Mouse (Mus musculus): Measurements from ENCODE around the gene Omt2b. TPM values are rescaled to one million over a fixed set of nuclear protein-coding genes. Genes with fewer than 3 reads are reported as not detected.
"Not testable (repeated sequence)": the region's sequence is repeated elsewhere in the genome, so short reads cannot be mapped to it uniquely, and the experiment has no call there.

Omt2b gene
- polyA plus RNA-seq, 1 experiment, result not detected

GRCm38 (mm10) chr9:78354665-78355578 lies 27.5 kb downstream of the Omt2b start:
- DNase-seq, result no peak
- Histone ChIP-seq H3K4me3 (replicated peaks; ENCODE audit: extremely low read depth, low read depth, low read length) (no peak overlapping the region), H3K4me1 (ENCODE audit: control insufficient read depth, insufficient read depth, low read length) (no peaks in the 10 kb centered on the region; the same call in 1 of the 2 replicates)
- 76% methylated on average over 11 of the region's 11 CpGs for WGBS
- no peak for TF ChIP-seq CTCF (IDR thresholded peaks at IDR 0.05; ENCODE audit: insufficient read depth, low read length)
- TF ChIP-seq POLR2A (IDR thresholded peaks at IDR 0.05; ENCODE audit: borderline replicate concordance, extremely low read depth, low read depth, low read length), result no peak

GRCm38 (mm10) chr9:78355611-78356010 lies 28.2 kb downstream of the Omt2b start, which contains the start of gene Gsta2:
Gene Gsta2, minus strand, starts transcription at chr9:78355788.
- TF ChIP-seq POLR2A (IDR thresholded peaks at IDR 0.05; ENCODE audit: borderline replicate concordance, extremely low read depth, low read depth, low read length) (no peak), CTCF (IDR thresholded peaks at IDR 0.05; ENCODE audit: insufficient read depth, low read length) (no peak)
- 84% methylated on average over 8 of the region's 8 CpGs for WGBS
- DNase-seq, result no peak
- Histone ChIP-seq H3K4me1 (ENCODE audit: control insufficient read depth, insufficient read depth, low read length) (no peaks in the 10 kb centered on the region; the same call in 1 of the 2 replicates), H3K4me3 (replicated peaks; ENCODE audit: extremely low read depth, low read depth, low read length) (no peak within 1 kb of the TSS)

- peak; percentile 61 for DNase-seq
- TF ChIP-seq POLR2A (IDR thresholded peaks at IDR 0.05; ENCODE audit: borderline replicate concordance, extremely low read depth, low read depth, low read length), result no peak
- TF ChIP-seq CTCF (IDR thresholded peaks at IDR 0.05; ENCODE audit: insufficient read depth, low read length), result peak; percentile 76
- 9% methylated on average over 9 of the region's 9 CpGs for WGBS
- no peaks in the 10 kb centered on the region; the same call in 1 of the 2 replicates for H3K4me1 ChIP-seq (ENCODE audit: control insufficient read depth, insufficient read depth, low read length)
- H3K4me3 ChIP-seq (replicated peaks; ENCODE audit: extremely low read depth, low read depth, low read length), result no peak overlapping the region
Measured at GRCm38 (mm10) chr9:78358053-78358452, 30.7 kb downstream of the Omt2b start.

DNA sequence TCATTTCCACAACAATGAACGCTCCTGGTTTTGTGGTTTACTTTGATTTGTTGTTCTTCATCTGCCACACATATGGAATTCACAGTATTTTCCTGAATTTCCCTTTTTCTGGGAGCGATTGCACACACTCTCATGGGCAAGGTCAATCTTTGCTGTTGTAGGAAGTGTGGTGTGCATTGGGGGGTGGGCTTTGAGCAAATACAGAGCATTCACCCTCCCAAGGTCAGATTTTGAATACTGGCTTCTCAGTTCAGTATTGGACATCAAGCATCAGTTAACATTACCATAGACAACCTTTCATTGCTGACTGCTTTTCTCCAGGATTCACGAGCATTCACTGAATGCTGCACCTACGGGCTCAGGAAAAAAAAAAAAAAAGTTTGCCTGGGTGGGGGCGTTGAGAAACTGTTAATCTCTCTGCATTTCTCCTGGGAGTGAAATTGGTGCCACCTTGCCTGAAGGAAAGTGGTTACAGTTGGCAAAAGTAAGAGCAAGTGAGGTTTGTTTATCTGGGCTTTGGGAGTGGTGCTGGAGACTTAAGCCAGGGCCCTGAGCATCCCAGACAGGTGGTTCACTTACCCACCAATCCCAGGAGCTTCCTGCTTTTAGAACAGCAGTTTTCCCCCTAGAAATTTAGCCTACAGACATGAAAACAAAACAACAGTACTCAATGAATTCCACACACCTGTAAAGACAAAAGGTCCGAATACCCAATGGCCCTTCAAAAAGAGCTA lies 32.5 kb downstream of the Omt2b start:
- WGBS, result 85% methylated on average over 6 of the region's 6 CpGs
- no peaks in the 10 kb centered on the region; the same call in 1 of the 2 replicates for H3K4me1 ChIP-seq (ENCODE audit: control insufficient read depth, insufficient read depth, low read length)

GRCm38 (mm10) chr9:78360484-78360872 lies 33.1 kb downstream of the Omt2b start:
- 51% methylated on average over 2 of the region's 2 CpGs for WGBS
- H3K4me1 ChIP-seq (ENCODE audit: control insufficient read depth, insufficient read depth, low read length), result no peaks in the 10 kb centered on the region; the same call in 1 of the 2 replicates
- no peak for DNase-seq

More for the DNA sequence above, 32.5 kb downstream of the Omt2b start:
- no peak for DNase-seq
- TF ChIP-seq CTCF (IDR thresholded peaks at IDR 0.05; ENCODE audit: insufficient read depth, low read length) (no peak), POLR2A (IDR thresholded peaks at IDR 0.05; ENCODE audit: borderline replicate concordance, extremely low read depth, low read depth, low read length) (no peak)
- no peak overlapping the region for H3K4me3 ChIP-seq (replicated peaks; ENCODE audit: extremely low read depth, low read depth, low read length)

GRCm38 (mm10) chr9:78363374-78363773 lies 36.0 kb downstream of the Omt2b start:
- Histone ChIP-seq H3K4me3 (replicated peaks; ENCODE audit: extremely low read depth, low read depth, low read length) (no peak overlapping the region), H3K4me1 (ENCODE audit: control insufficient read depth, insufficient read depth, low read length) (no peaks in the 10 kb centered on the region; the same call in 1 of the 2 replicates)
- WGBS, result 34% methylated on average over 6 of the region's 6 CpGs
- no peak for TF ChIP-seq CTCF (IDR thresholded peaks at IDR 0.05; ENCODE audit: insufficient read depth, low read length)
- TF ChIP-seq POLR2A (IDR thresholded peaks at IDR 0.05; ENCODE audit: borderline replicate concordance, extremely low read depth, low read depth, low read length), result no peak
- no peak for DNase-seq

More at GRCm38 (mm10) chr9:78360484-78360872, 33.1 kb downstream of the Omt2b start:
- H3K4me3 ChIP-seq (replicated peaks; ENCODE audit: extremely low read depth, low read depth, low read length), result no peak overlapping the region
- no peak for TF ChIP-seq POLR2A (IDR thresholded peaks at IDR 0.05; ENCODE audit: borderline replicate concordance, extremely low read depth, low read depth, low read length)
- no peak for TF ChIP-seq CTCF (IDR thresholded peaks at IDR 0.05; ENCODE audit: insufficient read depth, low read length)

- no peak overlapping the region for H3K4me3 ChIP-seq (replicated peaks; ENCODE audit: extremely low read depth, low read depth, low read length)
- 93% methylated on average over 6 of the region's 6 CpGs for WGBS
Measured at GRCm38 (mm10) chr9:78364701-78365100, 37.3 kb downstream of the Omt2b start.

DNA sequence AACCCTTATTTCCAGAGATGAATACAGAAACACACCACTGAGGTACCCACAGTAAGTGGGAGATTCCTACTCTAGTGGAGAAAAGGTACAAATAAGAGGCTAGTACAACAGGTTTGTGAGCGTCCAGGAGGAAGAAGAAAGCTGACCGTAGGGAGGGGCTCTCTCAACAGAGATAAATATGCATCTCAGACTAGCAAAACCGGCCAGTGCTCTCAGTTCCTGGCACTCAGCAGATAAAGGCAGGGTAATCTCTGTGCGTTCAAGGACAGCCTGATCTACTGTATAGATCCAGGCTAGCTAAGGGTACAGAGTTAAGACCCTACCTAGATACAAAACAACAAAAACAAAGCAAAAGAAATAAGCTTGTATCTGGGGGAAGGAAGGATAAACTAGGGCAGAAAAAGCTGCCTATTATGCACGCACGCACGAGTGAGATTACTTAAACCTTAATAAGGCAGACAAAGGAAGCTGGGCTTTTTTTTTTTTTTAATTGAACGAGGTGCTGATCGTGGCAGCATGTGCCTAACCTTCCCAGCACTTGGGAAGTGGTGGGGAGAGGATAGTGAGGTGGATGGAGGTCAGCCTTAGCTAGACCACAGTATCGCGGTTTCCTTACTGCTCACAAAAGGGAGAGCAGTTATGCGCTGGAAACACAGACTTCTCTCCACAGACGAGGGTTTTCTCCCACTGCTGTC lies 38.6 kb downstream of the Omt2b start:
- WGBS, result 56% methylated on average over 13 of the region's 13 CpGs
- Histone ChIP-seq H3K4me1 (ENCODE audit: control insufficient read depth, insufficient read depth, low read length) (no peaks in the 10 kb centered on the region; the same call in 1 of the 2 replicates), H3K4me3 (replicated peaks; ENCODE audit: extremely low read depth, low read depth, low read length) (no peak overlapping the region)
- no peak for DNase-seq
- no peak for TF ChIP-seq CTCF (IDR thresholded peaks at IDR 0.05; ENCODE audit: insufficient read depth, low read length)
- no peak for TF ChIP-seq POLR2A (IDR thresholded peaks at IDR 0.05; ENCODE audit: borderline replicate concordance, extremely low read depth, low read depth, low read length)

More at GRCm38 (mm10) chr9:78364701-78365100, 37.3 kb downstream of the Omt2b start:
- H3K4me1 ChIP-seq (ENCODE audit: control insufficient read depth, insufficient read depth, low read length), result no peaks in the 10 kb centered on the region; the same call in 1 of the 2 replicates
- no peak for TF ChIP-seq CTCF (IDR thresholded peaks at IDR 0.05; ENCODE audit: insufficient read depth, low read length)
- no peak for TF ChIP-seq POLR2A (IDR thresholded peaks at IDR 0.05; ENCODE audit: borderline replicate concordance, extremely low read depth, low read depth, low read length)
- DNase-seq, result no peak

DNA sequence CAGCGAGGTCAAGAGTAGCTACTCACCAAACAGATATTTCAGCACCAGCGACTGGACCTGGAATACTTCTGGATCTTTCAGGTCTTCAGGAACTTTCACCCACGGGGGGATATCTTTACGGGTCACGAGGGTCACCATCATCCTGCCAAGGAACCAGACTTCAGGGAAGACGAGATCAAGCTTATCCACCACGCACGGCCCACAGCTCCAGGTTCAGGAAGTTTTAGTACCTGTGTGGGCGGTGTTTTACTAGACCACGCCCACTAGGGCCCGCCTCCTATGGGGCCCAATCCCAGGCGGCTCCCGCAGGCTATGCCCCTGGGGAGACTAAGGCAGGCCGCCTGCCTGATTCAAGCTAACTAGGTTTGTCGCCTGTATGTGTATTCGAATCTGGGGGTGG lies 40.6 kb downstream of the Omt2b start, which contains the start of gene Dppa5a:
Dppa5a (minus strand) TSS at position 219 of the 400 bp plus-strand sequence.
- WGBS, result 89% methylated on average over 16 of the region's 16 CpGs
- not testable (repeated sequence) for H3K4me3 ChIP-seq (replicated peaks; ENCODE audit: extremely low read depth, low read depth, low read length); H3K4me1 ChIP-seq (ENCODE audit: control insufficient read depth, insufficient read depth, low read length); DNase-seq

Data from lung, adult 2 months (tissue).